In genomic region chr17:28518615-28519071, GRCm38 (mm10) we compare ENCODE assay signal across 9 mouse cellular contexts. TPM values are rescaled to one million over a fixed set of nuclear protein-coding genes. Genes with fewer than 3 reads are reported as not detected.
DNase-seq lines count a peak whose midpoint lies in the region; TF ChIP-seq lines count a peak whose summit lies in the region.
"Had no signal": no experiment of that assay in that cellular context is flagged by ENCODE, and none has a peak within 500 bp of the region (broad histone marks: within the 10 kb centered on the region; RNA-seq: fewer than 3 reads in every experiment).

No protein-coding gene starts in this region.

- peak; percentile 62 for DNase-seq in adrenal gland, postnatal 10 days
- DNase-seq in adrenal gland, adult 18-20 months (ENCODE audit: low spot score in 2 of 2) = no peak
- peak; percentile 31 to 70 for DNase-seq in gastrocnemius, postnatal 36 days
- peak; percentile 64 for DNase-seq in kidney, adult 9 months
- peak; percentile 15 to 36 for DNase-seq in lung, postnatal 4 days
- DNase-seq in B cell, adult 2 months = no peak
- DNase-seq in layer of hippocampus, adult 9-11 months = no peak

- no peak for TF ChIP-seq EP300 in ES-Bruce4 (IDR thresholded peaks at IDR 0.05; ENCODE audit: insufficient read depth, low read depth, low read length)

- H3K4me3 ChIP-seq in ES-Bruce4 (ENCODE audit: low read depth, low read length) = peak overlapping the region; percentile 49

- H3K27ac ChIP-seq in ES-Bruce4 (ENCODE audit: insufficient read depth, low read length) = peak overlapping the region; percentile 23

- no peaks in the 10 kb centered on the region for H3K36me3 ChIP-seq in ES-Bruce4 (ENCODE audit: control insufficient read depth, insufficient read depth, low read length, poor library complexity, severe bottlenecking)

- H3K4me1 ChIP-seq in ES-Bruce4 (ENCODE audit: control insufficient read depth, insufficient read depth, low read length) = peaks cover 2% of the 10 kb centered on the region

- TF ChIP-seq POLR2A in ES-Bruce4 (IDR thresholded peaks at IDR 0.05; ENCODE audit: insufficient read depth, low read length) = no peak

- H3K27me3 ChIP-seq in ES-Bruce4 (ENCODE audit: control insufficient read depth, insufficient read depth, low read length, poor library complexity, severe bottlenecking) = no peaks in the 10 kb centered on the region

- intact Hi-C loops in gastrocnemius, postnatal 36 days (cut with DNase I) = no loop called here

- no peak for TF ChIP-seq CTCF in ES-Bruce4 (IDR thresholded peaks at IDR 0.05; ENCODE audit: low read depth, low read length)

- H3K9me3 ChIP-seq in ES-Bruce4 (replicated peaks; ENCODE audit: control insufficient read depth, insufficient read depth, low read length, poor library complexity, severe bottlenecking) = no peaks in the 10 kb centered on the region

- H3K9ac ChIP-seq in ES-Bruce4 (ENCODE audit: low read depth, poor library complexity, severe bottlenecking) = peak overlapping the region; percentile 71

RNA-seq across cellular contexts. Expression of gene Fkbp5, which starts 1.3 kb away (rescaled TPM):
- total RNA-seq in adrenal gland, postnatal 10 days (2021) = 10 to 100 TPM; 55.4 to 95.1 TPM
- 100 to 1,000 TPM; 111 to 112 TPM for total RNA-seq in adrenal gland, adult 18-20 months (2021)
- 60.2 and 67.1 TPM in 2 replicates for polyA plus RNA-seq in ES-Bruce4 (2011; ENCODE audit: insufficient read depth, insufficient read length, low read depth, missing spikeins)
- total RNA-seq in gastrocnemius, postnatal 36 days (2021) = 100 to 1,000 TPM; 107 to 115 TPM

RNA-seq across cellular contexts. Expression of gene Armc12, which starts 12.0 kb away (rescaled TPM):
- not detected for total RNA-seq in adrenal gland, postnatal 10 days (2021)
- total RNA-seq in adrenal gland, adult 18-20 months (2021) = not detected
- polyA plus RNA-seq in ES-Bruce4 (2011; ENCODE audit: insufficient read depth, insufficient read length, low read depth, missing spikeins) = not detected in 2 replicates
- not detected for total RNA-seq in gastrocnemius, postnatal 36 days (2021)
- total RNA-seq: left cerebral cortex, postnatal 10 days had no signal

RNA-seq across cellular contexts. Expression of gene Clpsl2, which starts 30.6 kb away (rescaled TPM):
- total RNA-seq in adrenal gland, postnatal 10 days (2021) = not detected
- total RNA-seq in adrenal gland, adult 18-20 months (2021) = not detected
- polyA plus RNA-seq in ES-Bruce4 (2011; ENCODE audit: insufficient read depth, insufficient read length, low read depth, missing spikeins) = not detected in 2 replicates
- not detected for total RNA-seq in gastrocnemius, postnatal 36 days (2021)
- total RNA-seq: left cerebral cortex, postnatal 10 days had no signal

RNA-seq across cellular contexts. Expression of gene Clps, which starts 41.9 kb away (rescaled TPM):
- not detected for total RNA-seq in adrenal gland, postnatal 10 days (2021)
- total RNA-seq in adrenal gland, adult 18-20 months (2021) = not detected
- not detected in 2 replicates for polyA plus RNA-seq in ES-Bruce4 (2011; ENCODE audit: insufficient read depth, insufficient read length, low read depth, missing spikeins)
- total RNA-seq in gastrocnemius, postnatal 36 days (2021) = not detected
- total RNA-seq: left cerebral cortex, postnatal 10 days had no signal

RNA-seq across cellular contexts. Expression of gene Lhfpl5, which starts 56.8 kb away (rescaled TPM):
- total RNA-seq in adrenal gland, postnatal 10 days (2021) = 1 to 10 TPM; 1.5 to 1.7 TPM
- 1 to 10 TPM; 2.0 to 2.6 TPM for total RNA-seq in adrenal gland, adult 18-20 months (2021)
- not detected in 2 replicates for polyA plus RNA-seq in ES-Bruce4 (2011; ENCODE audit: insufficient read depth, insufficient read length, low read depth, missing spikeins)
- total RNA-seq in gastrocnemius, postnatal 36 days (2021) = not detected

Comparison
In these comparisons a context has a peak if more than half of its experiments do, and no peak if none do; other contexts are left out.
1. DNase-seq: peak in adrenal gland, postnatal 10 days (single experiment), gastrocnemius, postnatal 36 days (2 of 2), kidney, adult 9 months (single experiment) and lung, postnatal 4 days (2 of 2); none in adrenal gland, adult 18-20 months (0 of 2), B cell, adult 2 months (0 of 2) and layer of hippocampus, adult 9-11 months (single experiment).